Mouse (Mus musculus) midbrain, embryonic 16.5 days (tissue): ENCODE measurements around the gene Oas2. TPM values are rescaled to one million over a fixed set of nuclear protein-coding genes. Genes with fewer than 3 reads are reported as not detected.
A peak's percentile ranks its signal among the peaks of the same experiment; 100 is the strongest.

ENCODE experiments used
- ATAC-seq: fragments of 200-750 bp; cut with Nextera tagmentation; 2 replicates; pipeline ENCODE4 v1.8.0; 2017; ENCODE audit warnings: moderate TSS enrichment
- H3K27ac ChIP-seq: fragments of 300-500 bp; sonication (generic); 2 replicates; pipeline ENCODE4 v1.5.1; 2014; ENCODE audit warnings: mild to moderate bottlenecking, low read length, mixed read lengths
- H3K27me3 ChIP-seq: fragments of 300-500 bp; sonication (generic); 2 replicates; pipeline ENCODE4 v1.6.1; 2014; ENCODE audit warnings: low read depth, low read length, mixed read lengths; ENCODE audit not compliant: control insufficient read depth, insufficient read depth
- H3K36me3 ChIP-seq: fragments of 300-500 bp; sonication (generic); 2 replicates; pipeline ENCODE4 v1.6.1; 2014; ENCODE audit warnings: mild to moderate bottlenecking, low read length, moderate library complexity, mixed read lengths; ENCODE audit not compliant: control insufficient read depth, insufficient read depth
- H3K4me1 ChIP-seq: fragments of 300-500 bp; sonication (generic); 2 replicates; pipeline ENCODE4 v1.6.1; 2014; ENCODE audit warnings: mild to moderate bottlenecking, low read length, mixed read lengths; ENCODE audit not compliant: control insufficient read depth, insufficient read depth
- H3K4me2 ChIP-seq: fragments of 300-500 bp; sonication (generic); 2 replicates; pipeline ENCODE4 v1.6.1; 2014; ENCODE audit warnings: mild to moderate bottlenecking, low read length, mixed read lengths
- H3K4me3 ChIP-seq: fragments of 300-500 bp; sonication (generic); 2 replicates; pipeline ENCODE4 v1.5.1; 2014; ENCODE audit warnings: low read depth, mild to moderate bottlenecking, low read length, moderate library complexity, mixed read lengths
- H3K9ac ChIP-seq: fragments of 300-500 bp; sonication (generic); 2 replicates; pipeline ENCODE4 v1.6.1; 2014; ENCODE audit warnings: low read depth, low read length, mixed read lengths
- H3K9me3 ChIP-seq: fragments of 300-500 bp; sonication (generic); replicated peaks from 2 replicates; pipeline ENCODE4 v1.6.1; 2014; ENCODE audit warnings: mild to moderate bottlenecking, low read length, mixed read lengths; ENCODE audit not compliant: control insufficient read depth, poor library complexity, severe bottlenecking
- WGBS: fragments of 180-500 bp; shearing (Covaris S2); extraction: QIAGEN DNeasy Blood & Tissue Kit; methylation state at CpG from one replicate; pipeline ENCODE4 v1.1.7; 2014; 5-methylcytosine and 5-hydroxymethylcytosine counted together
- polyA plus RNA-seq: library from polyadenylated mRNA; unstranded; fragments of >200 nt; fragmentation: Nextera tagmentation; extraction: Ambion mirVana; gene quantifications from 2 replicates; pipeline ENCODE4 v1.2.1, GENCODE M21; 2015

Oas2 gene
- polyA plus RNA-seq, 1 experiment from 2014 or later = 0.14 TPM

DNA sequence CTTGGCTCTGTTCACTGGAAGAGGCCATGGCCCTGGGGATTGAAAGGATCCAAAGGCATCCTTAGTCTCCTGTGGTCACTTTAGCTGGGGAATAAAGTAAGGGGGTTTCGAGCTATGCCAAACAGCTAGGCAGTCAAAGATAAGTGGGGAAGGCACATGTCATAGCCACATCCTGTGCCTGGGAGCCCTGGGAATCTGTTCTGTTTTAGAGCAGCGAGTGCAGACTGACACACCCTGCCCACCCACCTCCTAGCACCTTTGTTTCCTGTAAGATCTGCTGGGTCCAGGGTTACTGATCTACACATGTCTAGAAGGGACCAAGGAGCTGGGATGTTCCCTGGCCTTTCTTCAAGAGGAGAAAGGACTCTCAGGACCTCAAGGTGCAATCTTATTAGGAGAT is 29.3 kb upstream of the Oas2 start:
- Histone ChIP-seq H3K27ac (no peak overlapping the region), H3K4me2 (no peak overlapping the region), H3K9me3 (no peaks in the 10 kb centered on the region), H3K4me3 (no peak overlapping the region), H3K27me3 (no peaks in the 10 kb centered on the region), H3K4me1 (no peaks in the 10 kb centered on the region), H3K36me3 (no peaks in the 10 kb centered on the region), H3K9ac (no peak overlapping the region)
- no peak for ATAC-seq
- WGBS = 72% methylated on average over 2 of the region's 2 CpGs

DNA sequence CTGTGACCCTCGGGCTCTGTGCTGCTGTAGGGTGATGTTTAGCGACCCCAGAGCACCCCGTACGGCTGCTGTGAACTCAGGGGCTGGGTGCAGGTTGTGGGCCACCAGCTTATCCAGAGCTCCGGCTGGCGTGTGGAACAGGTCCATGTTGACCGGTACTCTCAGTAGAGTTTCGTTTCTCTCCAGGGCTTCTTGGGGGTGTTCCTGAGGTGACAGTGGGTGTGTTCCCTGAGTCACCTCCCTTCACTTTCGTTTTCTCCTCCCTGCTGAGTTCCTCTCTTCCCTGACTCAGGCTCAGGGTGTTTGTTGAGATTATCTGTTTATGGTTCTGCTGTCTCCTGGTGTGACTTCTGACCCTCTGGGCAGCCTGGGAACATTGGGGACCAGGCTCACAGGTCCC is 27.8 kb upstream of the Oas2 start, which contains the start of gene Oas3:
Gene Oas3 (minus strand): TSS at position 184 of the 400 bp plus-strand sequence.
- no peak within 1 kb of the TSS for H3K4me2 ChIP-seq
- H3K4me1 ChIP-seq = no peaks in the 10 kb centered on the region
- H3K9ac ChIP-seq = no peak within 1 kb of the TSS
- no peaks in the 10 kb centered on the region for H3K36me3 ChIP-seq
- H3K4me3 ChIP-seq = no peak within 1 kb of the TSS
- no peak for ATAC-seq
- H3K9me3 ChIP-seq = no peaks in the 10 kb centered on the region
- no peaks in the 10 kb centered on the region for H3K27me3 ChIP-seq
- H3K27ac ChIP-seq = no peak within 1 kb of the TSS
- WGBS = 87% methylated on average over 9 of the region's 9 CpGs

GRCm38 (mm10) chr5:120776801-120777200 is 27.1 kb upstream of the Oas2 start:
- Histone ChIP-seq H3K27me3 (no peaks in the 10 kb centered on the region), H3K36me3 (no peaks in the 10 kb centered on the region), H3K4me3 (no peak overlapping the region), H3K27ac (no peak overlapping the region), H3K9me3 (no peaks in the 10 kb centered on the region), H3K4me2 (no peak overlapping the region), H3K4me1 (no peaks in the 10 kb centered on the region), H3K9ac (no peak overlapping the region)
- no peak for ATAC-seq
- WGBS = 82% methylated on average over 5 of the region's 5 CpGs

- Histone ChIP-seq H3K9me3 (no peaks in the 10 kb centered on the region), H3K4me3 (no peak overlapping the region), H3K9ac (no peak overlapping the region), H3K27me3 (no peaks in the 10 kb centered on the region), H3K4me1 (no peaks in the 10 kb centered on the region), H3K27ac (no peak overlapping the region), H3K36me3 (no peaks in the 10 kb centered on the region), H3K4me2 (no peak overlapping the region)
- no peak for ATAC-seq
- 84% methylated on average over 14 of the region's 14 CpGs for WGBS
Measured at GRCm38 (mm10) chr5:120775287-120775985, 25.8 kb upstream of the Oas2 start.

DNA sequence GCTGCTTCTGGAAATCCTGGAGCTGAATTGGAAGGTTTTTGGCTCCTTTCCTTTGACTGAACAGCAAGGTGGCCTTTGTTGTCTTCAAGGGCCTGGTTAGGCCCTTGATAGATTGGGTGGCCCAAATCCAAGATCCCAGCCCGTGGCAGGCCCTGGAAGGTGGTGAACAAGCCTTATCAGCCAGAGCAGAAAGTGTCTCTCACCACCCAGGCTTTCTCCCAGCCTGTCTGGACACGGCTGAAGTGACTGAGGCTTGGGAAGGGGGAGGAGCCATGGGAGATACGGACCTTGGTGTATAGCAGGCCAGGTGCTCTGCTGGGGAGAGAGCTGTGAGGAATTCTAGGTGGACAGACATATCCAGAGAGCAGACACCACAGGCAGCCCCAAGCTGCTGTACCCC is 19.7 kb upstream of the Oas2 start:
- no peak for ATAC-seq
- Histone ChIP-seq H3K9me3 (no peaks in the 10 kb centered on the region), H3K4me1 (no peaks in the 10 kb centered on the region), H3K4me3 (no peak overlapping the region), H3K9ac (no peak overlapping the region), H3K27ac (no peak overlapping the region), H3K36me3 (no peaks in the 10 kb centered on the region), H3K4me2 (no peak overlapping the region), H3K27me3 (no peaks in the 10 kb centered on the region)
- 64% methylated on average over 3 of the region's 3 CpGs for WGBS

GRCm38 (mm10) chr5:120765010-120765409 is 15.4 kb upstream of the Oas2 start:
- Histone ChIP-seq H3K4me2 (no peak overlapping the region), H3K27me3 (no peaks in the 10 kb centered on the region), H3K9me3 (no peaks in the 10 kb centered on the region), H3K36me3 (no peaks in the 10 kb centered on the region), H3K4me1 (no peaks in the 10 kb centered on the region), H3K4me3 (no peak overlapping the region), H3K9ac (no peak overlapping the region), H3K27ac (no peak overlapping the region)
- 76% methylated on average over 8 of the region's 8 CpGs for WGBS
- ATAC-seq = no peak

GRCm38 (mm10) chr5:120761901-120762300 is 12.2 kb upstream of the Oas2 start:
- H3K36me3 ChIP-seq = no peaks in the 10 kb centered on the region
- WGBS = 28% methylated on average over 6 of the region's 6 CpGs
- H3K9me3 ChIP-seq = no peaks in the 10 kb centered on the region
- peak overlapping the region; percentile 6; the same call in 1 of the 2 replicates for H3K4me3 ChIP-seq
- peak overlapping the region; percentile 8; the same call in 1 of the 2 replicates for H3K4me2 ChIP-seq
- H3K27me3 ChIP-seq = no peaks in the 10 kb centered on the region
- no peaks in the 10 kb centered on the region for H3K4me1 ChIP-seq
- H3K27ac ChIP-seq = no peak overlapping the region
- no peak for ATAC-seq
- H3K9ac ChIP-seq = no peak overlapping the region

DNA sequence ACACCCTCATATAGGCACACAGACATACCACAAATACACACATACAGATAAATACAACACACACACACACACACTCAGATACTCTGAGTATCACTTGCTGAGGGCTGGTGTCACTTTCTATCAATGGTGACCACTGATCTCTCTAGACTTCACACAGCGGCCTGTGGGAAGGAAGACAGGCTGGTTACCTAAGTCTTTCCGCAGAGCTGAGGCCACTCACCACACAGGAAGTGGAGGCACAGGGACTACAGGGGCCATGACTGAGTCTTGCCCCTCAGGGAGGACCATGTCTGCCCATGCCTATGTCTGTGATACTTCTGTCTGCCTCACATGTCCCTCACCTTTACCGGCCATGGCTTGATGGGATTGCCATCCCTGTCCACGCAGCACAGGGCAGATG is 4.6 kb upstream of the Oas2 start:
- H3K36me3 ChIP-seq = no peaks in the 10 kb centered on the region
- 91% methylated on average over 4 of the region's 4 CpGs for WGBS
- ATAC-seq = no peak
- no peak overlapping the region for H3K27ac ChIP-seq
- H3K4me1 ChIP-seq = no peaks in the 10 kb centered on the region
- H3K9ac ChIP-seq = no peak overlapping the region
- no peaks in the 10 kb centered on the region for H3K27me3 ChIP-seq
- H3K4me3 ChIP-seq = no peak overlapping the region
- H3K4me2 ChIP-seq = no peak overlapping the region
- H3K9me3 ChIP-seq = no peaks in the 10 kb centered on the region

DNA sequence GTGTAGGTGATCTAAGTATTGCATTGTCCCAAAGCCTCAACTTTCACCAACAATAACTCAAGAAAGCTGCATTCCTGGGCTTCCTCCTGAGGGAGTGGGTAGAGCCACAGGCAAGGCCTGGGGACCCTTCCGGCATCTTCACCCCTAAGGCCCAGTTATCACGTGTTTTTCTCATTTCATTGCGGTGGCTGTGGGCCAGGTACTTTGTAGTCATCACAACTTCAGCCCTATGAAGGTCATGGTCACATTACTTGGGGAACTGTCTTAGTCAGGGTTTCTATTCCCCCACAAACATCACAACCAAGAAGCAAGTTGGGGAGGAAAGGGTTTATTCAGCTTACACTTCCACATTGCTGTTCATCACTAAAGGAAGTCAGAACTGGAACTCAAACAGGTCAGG is 3.1 kb upstream of the Oas2 start:
- H3K27me3 ChIP-seq = no peaks in the 10 kb centered on the region
- no peak for ATAC-seq
- no peak overlapping the region for H3K4me3 ChIP-seq
- H3K9me3 ChIP-seq = no peaks in the 10 kb centered on the region
- no peak overlapping the region for H3K27ac ChIP-seq
- H3K9ac ChIP-seq = no peak overlapping the region
- no peak overlapping the region for H3K4me2 ChIP-seq
- no peaks in the 10 kb centered on the region for H3K36me3 ChIP-seq
- 87% methylated on average over 3 of the region's 3 CpGs for WGBS
- H3K4me1 ChIP-seq = no peaks in the 10 kb centered on the region
